Mouse (Mus musculus) spleen, postnatal 0 days (tissue): ENCODE measurements around the gene Olfr715. TPM values are rescaled to one million over a fixed set of nuclear protein-coding genes. Genes with fewer than 3 reads are reported as not detected.

Experiments used
- polyA plus RNA-seq: library from polyadenylated mRNA; unstranded; fragments of >200 nt; fragmentation: Nextera tagmentation; extraction: Ambion mirVana; gene quantifications from 2 replicates; pipeline ENCODE4 v1.2.1, GENCODE M21; 2015

Gene Olfr715
- not detected in 2 replicates for polyA plus RNA-seq

DNA sequence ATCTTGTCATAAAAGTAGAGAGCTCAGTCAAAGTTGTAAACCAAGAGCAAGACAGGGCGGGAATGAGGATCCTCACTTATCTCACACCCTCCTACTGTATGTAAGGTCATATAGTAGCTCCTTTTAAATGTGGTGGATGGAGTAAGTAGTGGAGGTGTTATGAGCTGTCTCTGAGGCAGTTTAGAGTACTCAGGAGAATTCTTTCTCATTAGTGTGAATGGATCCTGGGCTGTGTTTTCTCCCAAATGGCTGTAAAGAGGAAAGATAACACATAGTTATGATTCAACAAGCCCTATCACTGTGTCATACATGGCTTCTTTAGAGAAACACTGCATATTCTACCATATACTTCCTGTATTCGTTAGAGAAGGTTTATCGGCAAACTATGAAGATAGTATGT lies at the start of gene Olfr715:
Gene Olfr715 (minus strand): TSS at position 101 of the 400 bp plus-strand sequence.

DNA sequence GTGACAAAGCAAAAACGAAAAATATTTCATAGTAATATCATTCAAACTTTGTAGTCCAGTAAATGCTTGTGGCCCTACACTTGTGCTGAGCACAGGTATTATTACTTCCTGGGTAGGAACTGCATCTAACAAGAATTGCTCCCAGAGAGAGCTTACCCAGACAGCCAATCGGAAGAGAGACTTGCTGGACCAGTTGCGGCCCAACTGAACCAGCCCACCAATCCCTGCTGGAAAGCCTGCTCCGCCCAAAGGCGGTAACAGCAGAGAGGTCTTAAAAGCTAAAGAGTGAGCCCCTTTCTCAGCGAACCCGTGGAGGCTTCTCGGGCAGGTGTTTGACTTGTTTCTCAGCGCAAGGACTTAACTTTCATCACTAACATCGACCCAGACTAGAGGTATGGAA lies 35.8 kb upstream of the Olfr715 start, which contains the start of gene Nlrp14:
Gene Nlrp14 (plus strand): TSS at position 301 of the 400 bp plus-strand sequence.

DNA sequence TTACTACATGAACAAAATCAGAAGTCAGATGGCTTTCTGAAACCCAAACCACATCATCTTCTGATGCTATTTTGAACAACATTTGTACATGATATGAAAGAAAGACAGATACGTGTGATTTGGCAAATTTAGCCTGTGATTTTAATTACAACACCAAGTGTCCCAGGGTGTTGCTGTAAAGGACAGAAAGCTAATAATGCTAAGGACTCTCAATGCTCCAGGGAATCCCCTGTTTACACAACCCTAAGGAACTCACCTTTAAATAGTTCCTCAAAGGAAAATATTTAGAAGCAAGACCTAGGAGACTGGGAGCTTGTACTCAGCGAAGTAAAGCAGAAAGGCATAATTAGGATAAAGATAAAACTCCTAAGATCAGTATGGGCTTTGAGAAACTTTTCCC lies 7.1 kb upstream of the Olfr715 start, which contains the start of gene Olfr716:
Gene Olfr716 (plus strand): TSS at position 301 of the 400 bp plus-strand sequence.

GRCm38 (mm10) chr7:107110269-107110668 lies 20.6 kb downstream of the Olfr715 start, which contains the start of gene Olfr715b:
TSS of gene Olfr715b (minus strand) at chr7:107110369.

GRCm38 (mm10) chr7:107092920-107093319 lies 38.0 kb downstream of the Olfr715 start, which contains the start of gene Olfr17:
TSS of gene Olfr17 (plus strand) at chr7:107093220.

Other genes starting within 250 kb of the Olfr715 start
- not detected in 2 replicates for gene Olfr706, start 242.9 kb downstream of the Olfr715 start, polyA plus RNA-seq
- not detected in 2 replicates for gene Olfr707, start 229.8 kb downstream of the Olfr715 start, polyA plus RNA-seq
- gene Olfr1532-ps1, start 223.1 kb downstream of the Olfr715 start, polyA plus RNA-seq: not detected in 2 replicates
- gene Olfr709-ps1, start 198.9 kb downstream of the Olfr715 start, polyA plus RNA-seq: not detected in 2 replicates
- not detected in 2 replicates for gene Olfr710, start 182.8 kb downstream of the Olfr715 start, polyA plus RNA-seq
- gene Olfr6, start 167.1 kb downstream of the Olfr715 start, polyA plus RNA-seq: not detected in 2 replicates
- not detected in 2 replicates for gene Olfr711, start 155.6 kb downstream of the Olfr715 start, polyA plus RNA-seq
- gene Olfr2, start 125.0 kb downstream of the Olfr715 start, polyA plus RNA-seq: not detected in 2 replicates
- gene Olfr713, start 99.9 kb downstream of the Olfr715 start, polyA plus RNA-seq: not detected in 2 replicates
- gene Olfr714, start 60.1 kb downstream of the Olfr715 start, polyA plus RNA-seq: not detected in 2 replicates
- not detected in 2 replicates for gene Olfr17, start 37.9 kb downstream of the Olfr715 start, polyA plus RNA-seq
- not detected in 2 replicates for gene Olfr715b, start 20.7 kb downstream of the Olfr715 start, polyA plus RNA-seq
- gene Olfr716, start 7.2 kb upstream of the Olfr715 start, polyA plus RNA-seq: not detected in 2 replicates
- not detected in 2 replicates for gene Nlrp14, start 35.9 kb upstream of the Olfr715 start, polyA plus RNA-seq
- not detected in 2 replicates for gene Rbmxl2, start 78.4 kb upstream of the Olfr715 start, polyA plus RNA-seq
- gene Syt9, start 239.6 kb upstream of the Olfr715 start, polyA plus RNA-seq: 0.10 and 0.28 TPM in 2 replicates